Mouse (Mus musculus): ENCODE results near the gene Mllt6.
"Not testable (repeated sequence)": the region's sequence is repeated elsewhere in the genome, so short reads cannot be mapped to it uniquely, and the experiment has no call there.

Gene Mllt6

DNA sequence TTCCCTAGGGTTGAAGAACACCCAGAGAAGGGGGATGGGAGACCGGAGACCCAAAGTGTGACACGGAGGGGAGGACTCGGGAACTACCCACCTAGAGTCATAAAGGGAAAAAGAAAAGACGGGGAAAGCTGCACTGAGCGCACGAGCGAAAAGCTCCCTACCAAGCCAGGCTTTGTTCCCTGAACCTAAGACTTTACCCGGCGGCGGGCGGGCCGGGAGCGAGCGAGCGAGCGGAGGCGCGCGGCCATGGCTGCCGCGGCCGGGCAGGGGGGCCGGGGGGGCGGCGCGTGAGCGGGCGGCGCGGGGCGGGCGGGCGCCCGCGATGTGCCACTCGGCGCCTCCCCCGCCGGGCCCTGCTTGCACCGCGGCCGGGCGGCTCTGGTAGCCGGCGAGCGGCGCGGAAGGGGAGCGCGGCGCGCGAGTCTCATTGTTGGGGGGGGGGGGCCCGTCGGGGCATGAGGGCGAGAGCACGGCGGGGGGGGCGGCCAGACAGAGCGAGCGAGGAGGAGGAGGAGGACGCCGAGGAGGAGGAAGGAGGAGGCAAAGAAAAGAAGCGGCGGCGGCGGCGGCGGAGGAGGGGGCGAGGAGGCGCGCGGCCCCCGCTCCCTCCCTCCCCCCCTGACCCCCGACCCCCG, at the start of gene Mllt6:
Gene Mllt6 (plus strand): TSS at position 522 of the 635 bp plus-strand sequence.
- DNase-seq (ENCODE audit: extremely low read depth, low read depth, low spot score), result no peak

GRCm38 (mm10) chr11:97615276-97615675, 47.9 kb upstream of the Mllt6 start:
- DNase-seq (ENCODE audit: extremely low read depth, low read depth, low spot score), result no peak

GRCm38 (mm10) chr11:97618368-97618767, 44.8 kb upstream of the Mllt6 start:
- DNase-seq (ENCODE audit: extremely low read depth, low read depth, low spot score), result no peak

DNA sequence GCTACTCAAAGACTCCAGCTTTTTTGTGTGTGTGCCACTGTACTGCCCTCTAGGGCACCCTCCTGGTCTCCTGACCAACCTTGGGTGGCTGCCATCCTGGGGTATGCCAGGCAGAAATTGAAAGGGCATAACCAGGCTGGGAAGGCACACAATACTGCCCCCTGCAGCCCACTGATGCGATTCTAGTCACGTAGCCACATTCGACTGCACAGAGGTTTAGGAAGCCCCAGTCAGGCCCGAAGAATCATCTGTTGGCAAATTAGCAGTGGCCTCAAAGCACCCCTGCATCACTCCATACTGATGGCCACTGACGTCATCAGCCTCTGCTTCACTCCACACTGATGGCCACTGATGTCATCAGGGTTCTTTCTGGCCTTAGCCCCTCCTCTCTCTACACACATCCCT, 43.8 kb upstream of the Mllt6 start:
- DNase-seq (ENCODE audit: extremely low read depth, low read depth, low spot score), result no peak

GRCm38 (mm10) chr11:97622440-97622839, 40.8 kb upstream of the Mllt6 start:
- DNase-seq (ENCODE audit: extremely low read depth, low read depth, low spot score), result no peak

DNA sequence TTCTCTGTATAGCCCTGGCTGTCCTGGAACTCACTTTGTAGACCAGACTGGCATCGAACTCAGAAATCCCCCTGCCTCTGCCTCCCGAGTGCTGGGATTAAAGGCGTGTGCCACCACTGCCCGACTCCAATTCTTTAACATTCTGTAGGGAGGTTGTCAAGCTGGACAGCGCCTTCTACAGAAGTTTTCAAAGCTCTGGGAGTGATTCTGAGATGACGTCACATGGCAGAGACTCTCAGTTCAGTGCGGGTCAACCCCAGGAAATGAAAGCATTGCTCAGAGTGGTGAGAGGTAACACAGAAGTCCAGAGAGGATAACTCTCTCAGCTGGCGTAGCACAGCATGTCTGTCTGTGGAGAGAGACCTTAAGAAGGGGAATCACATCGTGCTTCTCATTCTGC, 40.0 kb upstream of the Mllt6 start:
- no peak for DNase-seq (ENCODE audit: extremely low read depth, low read depth, low spot score)

DNA sequence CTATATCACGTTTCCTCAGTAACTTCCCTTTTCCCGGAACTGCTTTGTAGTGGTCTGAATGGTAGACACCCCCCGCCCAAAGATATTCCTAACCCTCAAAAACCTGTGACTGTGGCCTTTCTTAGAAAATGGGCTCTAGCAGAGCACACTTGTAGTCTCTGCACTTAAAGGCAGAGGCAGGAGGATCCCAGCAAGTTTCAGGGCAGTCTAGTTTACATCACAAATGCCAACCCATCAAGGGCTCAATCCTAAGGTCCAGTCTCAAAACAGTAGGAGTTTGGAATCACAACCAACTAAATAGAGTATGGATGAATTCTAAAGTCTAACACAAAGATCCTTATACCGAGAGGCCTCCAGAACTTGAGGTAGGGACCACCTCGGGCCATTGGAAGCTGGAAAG, 37.7 kb upstream of the Mllt6 start:
- no peak for DNase-seq (ENCODE audit: extremely low read depth, low read depth, low spot score)

DNA sequence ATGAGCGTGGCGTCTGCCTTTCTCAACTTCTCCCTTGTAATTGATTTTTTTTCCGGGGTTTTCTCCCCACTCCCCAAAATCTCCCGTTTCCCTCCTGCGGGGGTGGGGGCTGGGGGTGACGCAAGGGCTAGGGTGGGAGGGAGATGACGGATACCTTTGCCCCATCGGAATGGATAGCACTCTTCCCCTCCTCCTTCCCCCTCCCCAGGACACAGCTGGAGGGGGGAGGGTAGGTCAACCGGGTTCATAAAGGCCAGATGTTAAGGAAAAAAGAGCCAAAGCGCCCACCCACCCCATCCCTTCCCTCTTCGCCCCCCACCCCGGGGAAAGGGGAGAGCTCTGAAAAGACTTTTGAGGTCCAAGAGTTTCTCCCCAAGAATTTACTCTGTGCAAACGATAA, 36.8 kb upstream of the Mllt6 start:
- DNase-seq (ENCODE audit: extremely low read depth, low read depth, low spot score), result no peak

DNA sequence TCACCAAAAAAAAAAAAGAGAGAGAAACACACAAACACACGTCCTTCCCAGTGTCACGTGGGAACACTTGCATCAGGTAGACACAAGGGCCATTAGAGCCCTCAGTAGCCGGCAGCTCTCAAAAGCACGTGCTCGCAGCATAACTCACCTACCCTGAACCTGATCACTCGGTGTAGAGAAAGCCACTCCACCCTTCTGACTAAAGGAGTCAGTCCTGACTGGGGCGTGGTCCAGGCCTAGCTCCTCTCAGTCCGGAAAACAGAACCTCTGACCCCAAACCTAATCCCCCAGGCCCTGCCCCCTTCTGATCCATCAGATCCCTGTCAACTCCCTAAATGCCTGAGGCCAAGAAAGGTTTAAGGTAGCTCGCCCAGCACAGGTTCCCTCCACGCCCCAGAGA, 36.4 kb upstream of the Mllt6 start:
- DNase-seq (ENCODE audit: extremely low read depth, low read depth, low spot score), result no peak

DNA sequence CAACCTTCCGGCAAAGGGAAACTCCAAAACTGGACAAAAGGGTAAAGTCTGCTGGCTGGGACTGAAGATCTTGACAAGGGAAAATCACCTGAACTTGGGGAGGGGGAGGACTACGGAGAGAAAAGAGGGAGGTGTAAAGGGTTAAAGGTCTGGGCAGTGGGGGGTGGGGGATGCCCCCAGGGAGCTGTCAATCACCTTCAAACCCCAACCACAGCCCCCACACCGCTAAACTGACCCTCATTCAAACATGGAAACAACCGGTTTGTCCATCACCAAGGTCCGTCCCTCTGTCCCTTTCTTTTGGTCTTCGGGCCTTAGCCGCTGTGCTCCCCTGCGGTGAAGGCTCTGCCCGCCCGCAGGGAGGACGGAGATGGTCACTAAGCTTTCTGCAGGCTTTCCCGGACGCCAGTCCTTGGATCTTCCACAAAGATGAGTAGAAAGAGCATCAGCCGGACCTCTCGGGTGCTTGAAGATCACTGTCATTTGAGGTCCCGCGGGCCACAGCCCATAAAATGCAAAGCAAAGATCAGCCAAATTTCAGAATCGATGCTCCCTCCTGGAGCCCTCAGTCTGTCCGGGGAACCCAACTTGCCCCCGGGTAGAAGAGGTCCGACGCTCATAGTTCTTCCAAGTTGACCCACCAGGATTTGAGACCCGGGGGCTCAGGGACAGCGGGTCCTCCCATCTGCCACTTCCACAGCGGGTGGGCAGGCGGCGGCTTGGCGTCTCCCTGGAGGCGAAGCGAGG, 35.5 kb upstream of the Mllt6 start:
- no peak for DNase-seq (ENCODE audit: extremely low read depth, low read depth, low spot score)

- DNase-seq (ENCODE audit: extremely low read depth, low read depth, low spot score), result no peak
These were observed 35.0 kb upstream of the Mllt6 start for GRCm38 (mm10) chr11:97628303-97628567.

GRCm38 (mm10) chr11:97628568-97629518, 34.4 kb upstream of the Mllt6 start:
- DNase-seq (ENCODE audit: extremely low read depth, low read depth, low spot score), result no peak

GRCm38 (mm10) chr11:97629576-97629975, 33.6 kb upstream of the Mllt6 start, which contains the start of gene Epop:
Epop (minus strand) TSS chr11:97629702.
- no peak for DNase-seq (ENCODE audit: extremely low read depth, low read depth, low spot score)

- DNase-seq (ENCODE audit: extremely low read depth, low read depth, low spot score), result no peak
These were observed 32.2 kb upstream of the Mllt6 start for GRCm38 (mm10) chr11:97631046-97631445.

DNA sequence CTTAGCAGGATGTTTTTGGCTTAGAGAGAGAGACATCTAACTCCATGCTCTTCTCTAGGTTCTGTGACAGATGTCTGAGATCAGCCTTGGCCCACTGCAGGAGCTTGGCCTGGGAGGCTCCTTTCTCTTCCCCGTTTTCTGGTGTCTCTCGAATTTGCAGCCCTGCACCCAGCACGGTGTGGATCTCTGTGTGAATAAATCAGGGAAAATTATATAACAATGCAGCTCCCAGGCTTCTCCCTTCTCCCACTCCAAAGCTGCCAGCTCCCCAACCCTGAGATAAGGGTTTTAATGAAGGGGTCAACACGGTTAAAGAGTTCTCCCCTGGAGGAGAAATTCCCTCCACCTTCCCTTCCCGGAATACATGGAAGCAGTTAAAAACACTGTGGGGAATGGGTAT, 31.7 kb upstream of the Mllt6 start:
- DNase-seq (ENCODE audit: extremely low read depth, low read depth, low spot score), result no peak

DNA sequence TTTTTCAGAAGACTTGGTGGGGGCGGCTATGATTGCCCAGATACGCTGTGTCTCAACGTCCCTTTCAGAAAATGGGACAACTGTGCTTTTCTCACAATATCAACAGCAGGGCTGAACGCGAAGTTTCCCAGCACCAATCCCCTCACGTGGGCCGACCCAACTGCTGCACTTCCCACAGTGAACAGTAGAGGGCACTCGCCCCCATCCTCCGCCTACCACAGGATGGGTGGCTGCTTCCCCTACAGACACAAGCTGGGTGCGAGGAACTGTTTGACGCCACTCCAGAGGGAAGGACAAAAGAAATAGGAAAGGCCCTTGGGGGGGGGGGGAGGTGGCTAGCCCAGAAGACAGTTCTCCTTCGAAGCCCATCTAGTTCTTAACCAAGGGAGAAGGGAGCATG, 31.3 kb upstream of the Mllt6 start:
- no peak for DNase-seq (ENCODE audit: extremely low read depth, low read depth, low spot score)

- not testable (repeated sequence) for DNase-seq (ENCODE audit: extremely low read depth, low read depth, low spot score)
These were observed 30.8 kb upstream of the Mllt6 start for GRCm38 (mm10) chr11:97632440-97632839.

GRCm38 (mm10) chr11:97635468-97636019, 27.7 kb upstream of the Mllt6 start:
- no peak for DNase-seq (ENCODE audit: extremely low read depth, low read depth, low spot score)

DNA sequence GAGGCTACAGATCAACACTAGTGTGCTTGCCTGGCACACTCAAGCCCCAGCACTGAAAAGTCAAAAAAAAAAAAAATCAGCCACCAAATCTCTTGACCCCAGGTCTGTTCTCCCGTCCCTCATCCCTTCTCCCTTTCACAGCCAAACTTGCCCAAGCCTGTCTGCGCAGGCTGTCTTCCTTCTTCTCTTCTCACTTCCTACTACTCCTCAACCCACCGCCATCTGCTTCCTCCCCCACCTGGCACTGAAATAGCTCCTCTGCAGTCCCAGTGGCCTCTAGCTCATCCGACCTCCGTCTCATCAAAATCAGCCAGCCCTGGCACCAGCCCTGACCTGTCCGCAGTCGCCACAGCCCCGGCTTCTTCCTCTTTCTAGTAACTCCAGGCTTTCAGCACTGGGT, 21.5 kb upstream of the Mllt6 start:
- no peak for DNase-seq (ENCODE audit: extremely low read depth, low read depth, low spot score)

DNA sequence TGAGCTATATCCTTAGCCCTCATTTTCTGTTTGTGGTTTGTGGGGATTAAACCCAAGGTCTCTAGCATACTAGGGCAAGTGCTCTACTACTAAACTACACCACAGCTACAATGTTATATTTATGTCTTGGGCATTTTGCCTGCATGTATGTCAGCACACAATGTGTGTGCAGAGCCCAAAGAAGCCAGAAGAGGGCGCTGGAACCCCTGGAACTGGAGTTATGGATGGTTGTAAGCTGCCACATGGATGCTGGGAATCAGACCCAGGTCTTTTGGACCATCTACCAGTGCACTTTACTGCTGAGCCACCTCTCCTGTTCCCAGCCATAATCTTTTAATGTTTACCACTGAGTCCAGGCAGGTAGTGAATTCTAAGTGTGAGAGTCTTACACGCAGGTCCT, 20.5 kb upstream of the Mllt6 start:
- DNase-seq (ENCODE audit: extremely low read depth, low read depth, low spot score), result no peak

- DNase-seq (ENCODE audit: extremely low read depth, low read depth, low spot score), result no peak
These were observed 19.7 kb upstream of the Mllt6 start for GRCm38 (mm10) chr11:97643380-97644055.

Measured in fat pad, adult 2 months (tissue).